Mouse (Mus musculus) CD4-positive naive resting alpha-beta T cell, adult 76 days (primary cell): Measurements from ENCODE around the gene Elp6. TPM values are rescaled to one million over a fixed set of nuclear protein-coding genes. Genes with fewer than 3 reads are reported as not detected.

Experiments
- total RNA-seq: library from RNA; stranded (reverse); gene quantifications from one replicate; pipeline ENCODE4 v1.2.4, GENCODE M21; 2023

Gene Elp6
- 11.8 TPM for total RNA-seq

GRCm38 (mm10) chr9:110304969-110305651 lies at the start of gene Elp6:
TSS of gene Elp6 (plus strand) at chr9:110305173.

DNA sequence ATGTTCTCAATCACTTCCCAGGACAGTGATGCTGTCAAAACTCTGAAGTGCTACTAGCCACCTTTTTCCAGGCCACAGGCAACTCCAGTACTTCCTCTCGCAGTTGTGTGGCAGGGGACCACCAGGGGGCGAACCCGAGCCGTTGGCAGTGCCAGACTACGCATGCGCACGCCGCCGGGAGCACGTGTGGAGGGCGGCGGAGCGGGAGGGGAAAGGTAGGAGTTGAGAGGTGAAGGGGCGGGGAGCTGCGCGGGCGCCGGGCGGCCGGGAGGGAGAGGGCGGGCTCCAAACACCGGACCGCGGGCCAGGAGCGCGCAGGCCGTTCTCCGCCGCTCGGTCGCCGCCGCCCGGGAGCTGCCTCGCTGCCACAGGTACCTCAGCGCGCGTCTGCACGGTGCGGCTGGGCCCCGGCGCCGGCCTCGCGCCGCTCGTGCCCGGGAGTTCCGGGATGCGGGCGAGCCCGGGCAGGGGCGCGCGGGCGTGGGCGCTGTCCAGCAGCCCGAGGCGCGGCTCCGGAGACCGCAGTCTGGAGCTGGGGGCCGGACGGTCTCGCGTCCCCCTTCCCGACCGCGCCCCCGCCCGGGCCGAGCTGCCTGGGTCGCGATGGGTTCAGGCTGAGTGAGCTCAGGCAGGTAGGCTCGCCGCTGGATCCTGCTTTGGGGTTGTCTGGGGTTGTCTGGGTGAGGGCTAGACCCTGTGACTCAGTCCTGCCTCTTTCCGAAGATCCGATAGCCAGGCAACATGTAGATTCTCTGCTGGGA lies 28.3 kb downstream of the Elp6 start, which contains the start of gene Scap:
Scap (plus strand) TSS at position 154 of the 761 bp plus-strand sequence.

Other genes with a start within 250 kb of the Elp6 start
- gene Smarcc1, start 187.5 kb upstream of the Elp6 start, total RNA-seq: 50.9 TPM
- 120 TPM for gene Dhx30, start 187.3 kb upstream of the Elp6 start, total RNA-seq
- 2.8 TPM for gene Cspg5, start 61.4 kb upstream of the Elp6 start, total RNA-seq
- 71.0 TPM for gene Scap, start 28.1 kb downstream of the Elp6 start, total RNA-seq
- 85.1 TPM for gene Ptpn23, start 103.0 kb downstream of the Elp6 start, total RNA-seq
- 7.4 TPM for gene Ngp, start 114.6 kb downstream of the Elp6 start, total RNA-seq
- gene Klhl18, start 171.5 kb downstream of the Elp6 start, total RNA-seq: 38.0 TPM
- 0.64 TPM for gene Kif9, start 171.8 kb downstream of the Elp6 start, total RNA-seq
- gene Setd2, start 227.4 kb downstream of the Elp6 start, total RNA-seq: 154 TPM